Mouse (Mus musculus) kidney, adult 2 months (tissue): ENCODE data around the gene Gjb1.

Experiments
- CTCF ChIP-seq: fragments of 200-500 bp; conservative IDR thresholded peaks from 2 replicates; pipeline ENCODE4 v1.5.1; 2011; ENCODE audit warnings: low read depth, mild to moderate bottlenecking, control low read depth, low read length, moderate library complexity, mixed read lengths; ENCODE audit not compliant: insufficient read depth, insufficient read length
- POLR2A ChIP-seq: fragments of 200-500 bp; IDR thresholded peaks from one replicate; pipeline ENCODE4 v1.6.1; 2011; ENCODE audit warnings: low read depth, low read length, control low read depth

DNA sequence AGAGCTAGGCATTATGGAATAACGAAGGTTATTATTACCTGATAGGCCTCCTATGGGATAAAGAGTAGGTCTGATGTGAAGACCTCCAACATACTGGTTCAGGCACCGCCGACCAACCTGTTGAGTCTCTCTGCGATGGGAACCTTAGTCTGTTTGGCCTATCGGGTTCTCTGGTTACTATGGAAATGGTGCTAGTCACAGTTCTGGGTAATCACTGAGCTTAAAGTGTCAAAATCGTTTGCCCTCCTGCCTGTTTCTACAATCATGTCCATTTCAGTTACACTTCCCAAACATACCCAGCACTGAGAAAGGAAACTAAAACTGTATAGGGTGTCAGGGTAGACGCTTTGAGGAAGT, 52.6 kb downstream of the Gjb1 start:
- TF ChIP-seq CTCF: no peak
- TF ChIP-seq POLR2A: no peak
